Mouse (Mus musculus) 3T3-L1 (cell line): Measurements from ENCODE around the gene Sufu.

Source experiments
- DNase-seq: peaks from one replicate; pipeline ENCODE4 v3.0.0-alpha.2; 2015; ENCODE audit warnings: low read depth, low spot score

Sufu gene

GRCm38 (mm10) chr19:46433712-46434111 is 37.0 kb downstream of the Sufu start:
- no peak for DNase-seq

GRCm38 (mm10) chr19:46434148-46434547 is 37.5 kb downstream of the Sufu start:
- DNase-seq = no peak

DNA sequence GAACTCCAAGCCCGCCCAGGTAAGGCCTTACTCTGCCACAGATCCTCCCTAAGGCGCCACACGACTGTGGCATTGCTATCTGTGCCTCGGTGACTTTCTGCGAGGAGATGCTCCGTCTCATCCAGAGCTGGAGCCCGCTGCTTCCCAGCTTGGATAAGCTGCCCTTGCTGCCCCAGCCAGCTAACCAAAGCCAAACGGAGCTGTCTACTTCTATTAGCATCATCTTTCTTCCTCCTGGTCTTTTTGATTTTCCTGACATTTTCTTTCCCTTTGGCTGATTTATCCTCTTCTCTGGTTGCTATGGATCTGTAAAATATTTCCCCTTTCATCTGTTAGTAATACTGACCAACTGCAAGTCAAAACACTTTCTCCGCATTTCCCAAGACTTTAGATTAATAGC is 37.9 kb downstream of the Sufu start:
- DNase-seq = no peak

DNA sequence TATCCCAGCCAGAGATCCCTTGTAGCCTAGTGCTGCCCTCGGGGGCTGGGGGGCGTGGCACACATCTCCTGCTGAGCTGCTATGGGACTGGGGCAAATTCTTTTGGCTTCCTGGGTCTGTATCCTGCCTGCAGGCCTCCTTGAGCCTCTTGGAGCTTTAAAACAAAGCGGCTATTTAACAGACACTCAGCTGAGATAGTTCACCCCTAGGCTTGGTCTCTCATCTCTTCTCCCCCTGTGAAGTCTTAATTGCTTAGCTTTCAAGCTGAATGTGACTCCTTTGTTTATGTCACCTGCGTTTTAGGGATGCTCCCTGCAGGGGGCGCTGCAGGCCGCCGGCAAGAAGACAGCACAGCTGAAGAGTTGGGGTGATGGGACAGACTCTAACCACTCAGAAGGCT is 38.8 kb downstream of the Sufu start:
- DNase-seq = peak; percentile 42

DNA sequence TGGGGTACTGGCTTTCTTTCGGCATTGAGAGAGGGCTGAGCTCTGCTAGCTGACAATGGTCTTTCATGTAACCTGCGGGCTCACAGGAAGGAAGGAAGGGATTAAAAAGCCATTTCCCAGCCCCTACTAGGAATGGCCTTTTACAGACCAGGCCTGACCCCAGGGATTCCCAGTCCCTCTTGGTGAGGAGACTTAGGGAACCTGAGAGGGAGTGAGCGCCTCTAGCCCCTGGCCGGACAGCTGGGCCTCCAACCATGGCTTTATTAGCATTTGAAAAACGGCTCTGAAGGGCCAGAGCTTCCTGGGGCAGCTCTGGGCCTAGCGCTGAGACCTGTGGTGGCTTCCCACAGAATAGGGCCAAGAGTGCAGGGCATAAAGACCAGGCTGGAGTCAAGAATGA is 46.8 kb downstream of the Sufu start:
- DNase-seq = no peak

DNA sequence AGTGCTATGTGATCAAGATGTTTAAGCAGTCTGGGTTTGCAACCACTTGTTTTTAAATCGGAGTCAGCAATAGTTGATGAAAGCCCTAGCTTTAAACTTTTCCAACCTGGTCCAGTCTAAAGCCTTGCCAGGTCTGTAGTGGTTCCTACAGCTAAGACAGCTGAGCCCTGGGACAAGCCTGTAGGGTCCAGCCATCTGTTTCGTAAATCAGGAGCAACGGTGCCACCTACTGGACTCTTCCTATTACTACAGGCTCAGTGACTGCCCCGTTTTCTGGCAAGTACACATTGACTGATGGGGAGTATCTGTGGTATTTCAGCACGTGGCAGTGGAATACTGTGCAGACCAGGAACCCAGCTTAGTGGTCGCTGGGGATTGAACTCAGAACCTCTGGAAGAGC is 47.5 kb downstream of the Sufu start:
- peak; percentile 98 for DNase-seq

DNA sequence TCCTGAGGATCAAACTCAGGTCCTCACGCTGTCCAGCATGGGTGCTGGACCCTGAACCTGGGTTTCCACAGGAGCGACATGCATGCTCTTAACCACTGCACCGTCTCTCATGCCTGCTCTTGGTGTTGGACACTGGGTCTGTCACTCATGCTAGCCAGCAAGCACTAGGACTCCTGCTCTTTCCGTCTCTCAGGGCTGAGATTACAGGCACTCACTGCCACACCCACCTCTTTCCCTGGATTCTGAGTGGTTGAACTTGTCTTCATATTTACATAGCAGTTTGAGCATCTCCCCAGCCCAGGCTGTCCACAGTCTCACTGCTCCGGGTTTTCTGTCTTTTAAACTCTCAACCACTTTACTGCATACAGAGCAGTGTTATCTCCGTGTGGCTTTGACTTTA is 48.9 kb downstream of the Sufu start:
- DNase-seq = peak; percentile 47

- no peak for DNase-seq
Observed at GRCm38 (mm10) chr19:46446436-46447020, 49.8 kb downstream of the Sufu start.

DNA sequence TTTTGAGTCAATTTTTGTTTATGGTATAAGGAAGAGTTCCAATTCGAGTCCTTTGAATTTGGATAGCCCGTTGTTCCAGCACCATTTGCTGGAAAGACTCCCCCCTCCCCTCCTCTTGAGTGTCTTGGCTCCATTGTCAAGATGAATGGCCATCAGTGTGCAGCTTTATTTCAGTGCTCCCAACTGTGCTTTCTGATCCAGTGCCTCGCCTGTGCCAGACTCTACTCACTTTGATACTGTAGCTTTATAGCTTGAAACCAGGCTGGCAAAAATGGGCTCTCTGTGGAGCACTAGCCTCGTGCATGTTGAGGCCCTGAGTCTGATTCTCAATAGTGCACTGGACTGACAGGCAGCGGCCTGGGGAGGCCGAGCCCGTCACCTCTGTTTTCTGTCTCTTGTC is 50.4 kb downstream of the Sufu start:
- DNase-seq = no peak

GRCm38 (mm10) chr19:46447911-46448310 is 51.2 kb downstream of the Sufu start:
- peak; percentile 79 for DNase-seq

- DNase-seq = peak; percentile 62
Observed at GRCm38 (mm10) chr19:46449261-46450005, 52.7 kb downstream of the Sufu start.

- peak; percentile 78 for DNase-seq
Observed at GRCm38 (mm10) chr19:46452052-46452827, 55.5 kb downstream of the Sufu start.

DNA sequence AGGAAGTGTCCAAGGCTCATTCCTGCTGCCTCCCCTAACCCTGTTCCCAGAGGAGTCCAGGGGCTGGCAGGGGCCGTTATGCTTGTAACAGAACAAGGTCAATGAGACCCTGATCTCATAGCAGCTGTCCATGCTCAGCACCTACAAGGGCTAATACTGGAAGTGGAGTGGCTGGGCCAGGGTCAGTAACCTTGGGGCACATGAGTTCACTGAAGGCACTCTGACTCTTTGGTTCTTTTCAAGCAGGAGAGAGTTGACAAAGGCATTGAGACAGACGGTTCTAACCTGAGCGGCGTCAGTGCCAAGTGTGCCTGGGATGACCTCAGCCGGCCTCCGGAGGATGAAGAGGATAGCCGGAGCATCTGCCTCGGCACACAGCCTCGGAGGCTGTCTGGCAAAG is 56.2 kb downstream of the Sufu start:
- no peak for DNase-seq

- no peak for DNase-seq
Observed at GRCm38 (mm10) chr19:46454126-46454880, 57.6 kb downstream of the Sufu start.

DNA sequence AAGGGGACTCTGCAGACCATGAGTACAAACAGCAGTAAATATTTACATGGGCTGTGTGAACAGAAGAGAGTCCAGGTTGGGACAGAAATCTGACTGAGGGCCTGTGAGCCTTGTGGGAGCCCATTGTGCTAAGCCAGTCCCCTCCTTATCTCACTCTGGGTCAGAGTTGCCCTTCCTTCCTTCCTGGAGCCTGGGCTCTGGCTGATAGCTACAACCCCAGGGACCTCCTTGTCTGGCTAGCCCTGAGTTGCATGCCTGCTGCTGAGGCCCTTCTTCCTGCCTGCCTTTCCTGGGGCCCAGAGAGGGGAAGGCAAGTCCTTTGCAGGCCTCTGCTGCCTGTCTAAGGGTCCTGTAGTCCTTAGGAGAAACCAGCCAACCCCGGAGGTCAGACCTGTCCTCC is 58.3 kb downstream of the Sufu start:
- peak; percentile 22 for DNase-seq

DNA sequence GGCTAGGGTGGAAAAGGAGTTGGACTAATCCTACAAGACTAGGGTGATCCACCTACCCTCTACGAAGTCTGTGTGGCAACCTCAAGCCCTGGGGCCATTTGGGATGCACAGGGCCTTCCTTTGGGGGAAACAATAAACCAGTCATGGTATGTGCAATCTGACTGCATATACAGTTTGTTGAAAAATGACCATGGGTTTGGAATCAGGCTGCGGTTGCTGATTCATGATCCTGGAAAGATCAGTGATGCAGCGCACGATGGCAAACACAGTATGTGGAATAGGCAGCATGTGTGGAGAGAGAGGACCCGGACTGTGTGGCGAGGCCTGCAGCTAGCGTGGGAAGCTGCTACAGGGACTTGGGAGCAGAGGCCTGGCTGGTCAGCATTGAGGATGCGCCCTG is 58.9 kb downstream of the Sufu start:
- DNase-seq = peak; percentile 48

DNA sequence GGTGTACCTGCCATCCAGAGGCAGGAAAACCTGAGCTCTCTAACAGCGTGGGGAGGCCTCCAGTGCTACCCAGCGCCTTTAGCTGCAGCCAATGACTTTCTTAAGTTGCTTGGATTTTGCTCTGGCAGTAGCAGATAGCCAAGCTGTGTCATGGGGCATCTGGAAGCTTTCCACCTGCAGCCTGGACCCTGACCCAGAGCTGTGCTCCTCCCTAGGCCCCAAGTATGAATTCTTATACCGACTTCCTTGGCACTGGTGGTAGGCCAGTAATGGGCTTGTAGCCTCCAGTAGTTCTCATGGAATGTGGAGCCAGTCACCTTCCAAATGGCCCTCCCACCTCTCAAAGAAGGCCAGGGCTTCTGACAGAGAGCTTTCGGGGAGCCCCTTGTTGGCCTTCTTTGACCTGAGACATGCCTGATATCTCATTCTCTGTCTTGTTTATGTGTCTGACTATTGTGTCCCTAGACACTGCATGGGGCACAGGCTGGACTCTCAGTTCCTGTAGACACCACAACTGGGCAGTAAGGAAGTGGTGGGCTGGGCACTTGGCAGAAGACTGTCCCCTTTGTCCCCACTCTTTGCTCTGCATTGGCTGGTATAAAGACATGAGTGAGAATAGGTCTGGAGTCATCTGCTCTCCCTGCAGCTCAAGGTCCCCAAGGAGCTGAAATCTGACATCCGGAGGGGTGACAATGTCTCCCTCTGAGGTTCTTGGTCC is 59.5 kb downstream of the Sufu start:
- DNase-seq = no peak

DNA sequence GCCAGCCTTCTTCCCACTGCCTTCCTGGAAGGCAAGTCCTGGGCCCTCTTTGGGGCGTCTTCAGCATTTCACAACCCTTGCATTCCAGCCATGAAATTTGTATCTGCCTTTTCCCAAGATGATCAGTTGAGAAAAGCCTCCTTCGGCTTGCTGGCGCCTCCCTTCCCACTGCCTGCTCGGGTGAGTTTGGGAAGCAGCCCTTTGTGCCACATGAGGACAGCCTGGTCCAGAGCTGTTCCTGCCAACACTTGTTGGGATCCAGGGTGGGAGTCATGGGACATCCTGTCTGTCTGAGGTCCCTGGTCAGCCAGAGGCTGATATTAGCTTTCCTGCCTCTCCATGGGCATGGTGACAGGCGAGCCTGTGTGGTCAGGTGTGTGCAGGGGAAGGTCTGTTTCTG is 61.1 kb downstream of the Sufu start:
- DNase-seq = no peak

- DNase-seq = peak; percentile 77
Observed at GRCm38 (mm10) chr19:46459256-46459655, 62.6 kb downstream of the Sufu start.

GRCm38 (mm10) chr19:46459889-46460288 is 63.2 kb downstream of the Sufu start:
- no peak for DNase-seq

DNA sequence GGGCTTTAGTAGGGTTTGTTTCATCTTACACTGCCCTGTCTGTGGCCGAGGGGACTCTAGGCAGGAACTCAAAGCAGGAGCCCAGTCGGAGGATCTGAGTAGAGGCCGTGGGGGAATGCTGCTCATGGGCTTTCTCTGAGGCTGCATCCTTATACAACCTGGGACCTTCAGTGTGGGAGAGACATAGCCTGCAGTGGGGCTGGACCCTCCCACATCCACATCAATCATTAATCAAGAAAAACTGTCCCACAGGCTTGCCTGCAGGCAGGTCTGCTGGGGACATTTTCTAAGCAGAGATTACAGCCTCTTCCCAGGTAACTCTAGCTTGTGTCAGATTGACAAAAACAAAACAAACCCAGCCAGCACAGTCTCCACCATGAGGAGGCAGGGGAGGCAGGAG is 65.9 kb downstream of the Sufu start:
- no peak for DNase-seq
